Mouse (Mus musculus) lung, postnatal 4 days (tissue): ENCODE measurements around the gene Rps6ka1.

ENCODE experiments used
- DNase-seq, 2 experiments: peaks; one replicate each; pipeline ENCODE4 v3.0.0; 2021

Gene Rps6ka1

GRCm38 (mm10) chr4:133896984-133897383, 9.4 kb upstream of the Rps6ka1 start:
- DNase-seq = no peak

GRCm38 (mm10) chr4:133896002-133896401, 8.4 kb upstream of the Rps6ka1 start:
- no peak for DNase-seq

GRCm38 (mm10) chr4:133887249-133887648, 348 bp downstream of the Rps6ka1 start:
- DNase-seq = peak in 1 of 2 experiments; percentile 53

- DNase-seq = peak; percentile 60 to 75
Observed at GRCm38 (mm10) chr4:133885991-133886501, 1.6 kb downstream of the Rps6ka1 start.

GRCm38 (mm10) chr4:133885331-133885730, 2.3 kb downstream of the Rps6ka1 start:
- no peak for DNase-seq

- no peak for DNase-seq
Observed at GRCm38 (mm10) chr4:133884888-133885287, 2.7 kb downstream of the Rps6ka1 start.

- no peak for DNase-seq
Observed at GRCm38 (mm10) chr4:133884127-133884753, 3.4 kb downstream of the Rps6ka1 start.

GRCm38 (mm10) chr4:133881851-133882250, 5.7 kb downstream of the Rps6ka1 start:
- no peak for DNase-seq

GRCm38 (mm10) chr4:133881399-133881798, 6.2 kb downstream of the Rps6ka1 start:
- no peak for DNase-seq

GRCm38 (mm10) chr4:133879145-133879902, 8.3 kb downstream of the Rps6ka1 start:
- peak; percentile 53 to 64 for DNase-seq

GRCm38 (mm10) chr4:133877850-133878755, 9.5 kb downstream of the Rps6ka1 start:
- peak in 1 of 2 experiments; percentile 40 for DNase-seq

GRCm38 (mm10) chr4:133874865-133875517, 12.6 kb downstream of the Rps6ka1 start:
- peak; percentile 29 to 33 for DNase-seq

- DNase-seq = peak in 1 of 2 experiments; percentile 38
Observed at GRCm38 (mm10) chr4:133873926-133874864, 13.4 kb downstream of the Rps6ka1 start.

- DNase-seq = no peak
Observed at GRCm38 (mm10) chr4:133873431-133873851, 14.2 kb downstream of the Rps6ka1 start.

GRCm38 (mm10) chr4:133872812-133873300, 14.7 kb downstream of the Rps6ka1 start:
- peak; percentile 75 to 79 for DNase-seq

GRCm38 (mm10) chr4:133872222-133872811, 15.3 kb downstream of the Rps6ka1 start:
- no peak for DNase-seq

- no peak for DNase-seq
Observed at GRCm38 (mm10) chr4:133865231-133865630, 22.4 kb downstream of the Rps6ka1 start.

- DNase-seq = no peak
Observed at GRCm38 (mm10) chr4:133864380-133864981, 23.1 kb downstream of the Rps6ka1 start.

- DNase-seq = no peak
Observed at GRCm38 (mm10) chr4:133863795-133864379, 23.7 kb downstream of the Rps6ka1 start.

- DNase-seq = no peak
Observed at GRCm38 (mm10) chr4:133857527-133857926, 30.1 kb downstream of the Rps6ka1 start.
